Mouse (Mus musculus) adrenal gland, postnatal 10 days (tissue): Measurements from ENCODE around the gene Hnrnpd. TPM values are rescaled to one million over a fixed set of nuclear protein-coding genes. Genes with fewer than 3 reads are reported as not detected.

ENCODE experiments used
- DNase-seq: peaks from one replicate; pipeline ENCODE4 v3.0.0; 2021; ENCODE audit warnings: mixed read lengths
- long read RNA-seq, 2 experiments: library from polyadenylated mRNA; stranded (forward); transcript quantifications; one replicate each; pipeline ENCODE4 v2.0.0; 2021
- total RNA-seq, 2 experiments: library from RNA; stranded (reverse); gene quantifications; 2 replicates each; pipeline ENCODE4 v1.2.3; 2021

Gene Hnrnpd
- 100 to 1,000 TPM; 170 to 220 TPM for total RNA-seq
- long read RNA-seq, experiment 1, full-length matches to known transcripts = 312 of 358 reads
- long read RNA-seq, experiment 1, partial matches to known transcripts = 39 of 358 reads
- long read RNA-seq, experiment 1, other reads (novel, unspliced or antisense) = 7 of 358 reads
- long read RNA-seq, experiment 2, full-length matches to known transcripts = 112 of 161 reads
- long read RNA-seq, experiment 2, partial matches to known transcripts = 41 of 161 reads
- long read RNA-seq, experiment 2, other reads (novel, unspliced or antisense) = 8 of 161 reads

GRCm38 (mm10) chr5:99978699-99979442 lies at the start of gene Hnrnpd, which contains the start of gene 4930524J08Rik:
TSS of gene Hnrnpd (minus strand) at chr5:99978938.
TSS of gene 4930524J08Rik (plus strand) at chr5:99979061.
- peak; percentile 95 for DNase-seq

GRCm38 (mm10) chr5:100024868-100025267 lies 46.1 kb upstream of the Hnrnpd start:
- no peak for DNase-seq

- no peak for DNase-seq
Measured at GRCm38 (mm10) chr5:100024403-100024802, 45.7 kb upstream of the Hnrnpd start.

GRCm38 (mm10) chr5:100020089-100020488 lies 41.4 kb upstream of the Hnrnpd start:
- DNase-seq = no peak

- DNase-seq = no peak
Measured at GRCm38 (mm10) chr5:100012599-100012998, 33.9 kb upstream of the Hnrnpd start.

- no peak for DNase-seq
Measured at GRCm38 (mm10) chr5:100008485-100008884, 29.7 kb upstream of the Hnrnpd start.

GRCm38 (mm10) chr5:100007040-100007375 lies 28.3 kb upstream of the Hnrnpd start:
- DNase-seq = no peak

- no peak for DNase-seq
Measured at GRCm38 (mm10) chr5:100006324-100007039, 27.7 kb upstream of the Hnrnpd start.

GRCm38 (mm10) chr5:100005896-100006295 lies 27.2 kb upstream of the Hnrnpd start:
- DNase-seq = no peak

- DNase-seq = peak; percentile 10
Measured at GRCm38 (mm10) chr5:100005431-100005830, 26.7 kb upstream of the Hnrnpd start.

- DNase-seq = no peak
Measured at GRCm38 (mm10) chr5:100003895-100004294, 25.2 kb upstream of the Hnrnpd start.

- no peak for DNase-seq
Measured at GRCm38 (mm10) chr5:100000500-100000899, 21.8 kb upstream of the Hnrnpd start.

GRCm38 (mm10) chr5:100000048-100000447 lies 21.3 kb upstream of the Hnrnpd start:
- no peak for DNase-seq

GRCm38 (mm10) chr5:99994680-99995079 lies 15.9 kb upstream of the Hnrnpd start:
- no peak for DNase-seq

GRCm38 (mm10) chr5:99994166-99994565 lies 15.4 kb upstream of the Hnrnpd start:
- peak; percentile 29 for DNase-seq

GRCm38 (mm10) chr5:99983452-99984061 lies 4.8 kb upstream of the Hnrnpd start:
- DNase-seq = no peak

- peak; percentile 89 for DNase-seq
Measured at GRCm38 (mm10) chr5:99977516-99978301, 1.0 kb downstream of the Hnrnpd start.

GRCm38 (mm10) chr5:99976334-99976955 lies 2.3 kb downstream of the Hnrnpd start:
- no peak for DNase-seq

GRCm38 (mm10) chr5:99975776-99976175 lies 3.0 kb downstream of the Hnrnpd start:
- DNase-seq = no peak

GRCm38 (mm10) chr5:99975061-99975460 lies 3.7 kb downstream of the Hnrnpd start:
- no peak for DNase-seq

GRCm38 (mm10) chr5:99973941-99974340 lies 4.8 kb downstream of the Hnrnpd start:
- peak; percentile 21 for DNase-seq
